Mouse (Mus musculus) liver, adult 2 months (tissue): ENCODE data around the gene Tpra1. TPM values are rescaled to one million over a fixed set of nuclear protein-coding genes. Genes with fewer than 3 reads are reported as not detected.

Source experiments
- DNase-seq: peaks from one replicate; pipeline ENCODE4 v3.0.0-alpha.2; 2011; ENCODE audit warnings: low read depth, low spot score; ENCODE audit errors: extremely low read depth
- H3K27ac ChIP-seq: fragments of 200-500 bp; replicated peaks from 2 replicates; pipeline ENCODE4 v1.5.1; 2012; ENCODE audit warnings: low read depth, mild to moderate bottlenecking, control low read depth, inconsistent platforms, low read length; ENCODE audit not compliant: insufficient read depth
- H3K27me3 ChIP-seq: fragments of 200-500 bp; 2 replicates; pipeline ENCODE4 v1.6.1; 2012; ENCODE audit warnings: mild to moderate bottlenecking, moderate library complexity, low read length, inconsistent platforms; ENCODE audit not compliant: control insufficient read depth, insufficient read depth
- H3K36me3 ChIP-seq: fragments of 200-500 bp; 2 replicates; pipeline ENCODE4 v1.6.1; 2012; ENCODE audit warnings: low read length, inconsistent platforms; ENCODE audit not compliant: control insufficient read depth, insufficient read depth
- H3K4me1 ChIP-seq: fragments of 200-500 bp; 2 replicates; pipeline ENCODE4 v1.6.1; 2011; ENCODE audit warnings: low read length; ENCODE audit not compliant: control insufficient read depth, insufficient read depth
- H3K4me3 ChIP-seq: fragments of 200-500 bp; 2 replicates; pipeline ENCODE4 v1.5.1; 2011; ENCODE audit warnings: low read depth, mild to moderate bottlenecking, control low read depth, low read length, moderate library complexity; ENCODE audit not compliant: insufficient read depth
- H3K79me2 ChIP-seq: fragments of 200-500 bp; 2 replicates; pipeline ENCODE4 v1.6.1; 2012; ENCODE audit warnings: inconsistent platforms, mild to moderate bottlenecking, low read length, moderate library complexity; ENCODE audit not compliant: control insufficient read depth, insufficient read depth
- H3K9ac ChIP-seq: fragments of 200-500 bp; 2 replicates; pipeline ENCODE4 v1.6.1; 2012; ENCODE audit warnings: low read depth, mild to moderate bottlenecking, control low read depth, inconsistent platforms, low read length
- CTCF ChIP-seq: fragments of 200-500 bp; IDR thresholded peaks from 2 replicates; pipeline ENCODE4 v1.5.1; 2011; ENCODE audit warnings: low read depth, low read length, control low read depth
- POLR2A ChIP-seq: fragments of 200-500 bp; IDR thresholded peaks from 2 replicates; pipeline ENCODE4 v1.6.1; 2011; ENCODE audit warnings: low read length, control low read depth; ENCODE audit not compliant: insufficient read depth; ENCODE audit errors: extremely low read depth
- WGBS: fragments of 180-500 bp; shearing (Covaris S2); methylation state at CpG from one replicate; pipeline ENCODE4 v1.1.7; 2018; 5-methylcytosine and 5-hydroxymethylcytosine counted together
- polyA plus RNA-seq: library from polyadenylated mRNA; depleted of rRNA; stranded (reverse); fragments of >200 nt; gene quantifications from 2 replicates; pipeline ENCODE4 v1.2.3, GENCODE M21; 2012
- total RNA-seq: library from RNA; depleted of rRNA; stranded (reverse); fragments of >200 nt; gene quantifications from 2 replicates; pipeline ENCODE4 v1.2.3, GENCODE M21; 2014

The Tpra1 gene
- total and polyA plus RNA-seq, 2 experiments, result 15.8 to 76.3 TPM

GRCm38 (mm10) chr6:88929451-88929850 is 27.4 kb downstream of the Tpra1 start:
- H3K27ac ChIP-seq, result no peak overlapping the region
- H3K4me1 ChIP-seq, result no peaks in the 10 kb centered on the region
- no peaks in the 10 kb centered on the region for H3K27me3 ChIP-seq
- H3K4me3 ChIP-seq, result no peak overlapping the region
- 86% methylated on average over 6 of the region's 6 CpGs for WGBS
- no peak for DNase-seq
- TF ChIP-seq CTCF (no peak), POLR2A (no peak)
- no peaks in the 10 kb centered on the region for H3K79me2 ChIP-seq
- H3K36me3 ChIP-seq, result no peaks in the 10 kb centered on the region
- H3K9ac ChIP-seq, result no peak overlapping the region

DNA sequence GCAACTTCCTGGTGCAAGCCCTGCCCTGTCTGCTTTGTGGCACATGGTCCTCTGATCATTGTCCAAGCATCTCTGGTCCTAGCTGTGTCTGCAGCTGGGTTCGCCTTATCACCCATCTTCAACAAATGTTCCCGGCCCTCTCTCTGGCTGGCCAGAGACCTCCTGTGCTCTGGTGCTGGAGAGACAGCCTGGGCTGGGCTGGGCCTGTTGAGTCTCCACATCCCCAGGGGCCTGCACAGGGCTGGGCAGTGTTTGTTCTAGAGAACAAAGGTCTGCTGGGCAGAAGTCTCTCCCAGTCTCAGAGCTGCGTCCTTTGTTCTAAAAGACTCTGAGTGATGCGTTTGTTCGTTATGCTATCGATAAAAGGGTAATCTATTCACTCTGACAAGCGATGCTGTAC is 28.0 kb downstream of the Tpra1 start:
- H3K79me2 ChIP-seq, result no peaks in the 10 kb centered on the region
- H3K4me3 ChIP-seq, result no peak overlapping the region
- H3K27me3 ChIP-seq, result no peaks in the 10 kb centered on the region
- no peak overlapping the region for H3K9ac ChIP-seq
- no peak for DNase-seq
- H3K36me3 ChIP-seq, result no peaks in the 10 kb centered on the region
- TF ChIP-seq CTCF (no peak), POLR2A (no peak)
- no peaks in the 10 kb centered on the region for H3K4me1 ChIP-seq
- no peak overlapping the region for H3K27ac ChIP-seq
- WGBS, result 85% methylated on average over 7 of the region's 7 CpGs

DNA sequence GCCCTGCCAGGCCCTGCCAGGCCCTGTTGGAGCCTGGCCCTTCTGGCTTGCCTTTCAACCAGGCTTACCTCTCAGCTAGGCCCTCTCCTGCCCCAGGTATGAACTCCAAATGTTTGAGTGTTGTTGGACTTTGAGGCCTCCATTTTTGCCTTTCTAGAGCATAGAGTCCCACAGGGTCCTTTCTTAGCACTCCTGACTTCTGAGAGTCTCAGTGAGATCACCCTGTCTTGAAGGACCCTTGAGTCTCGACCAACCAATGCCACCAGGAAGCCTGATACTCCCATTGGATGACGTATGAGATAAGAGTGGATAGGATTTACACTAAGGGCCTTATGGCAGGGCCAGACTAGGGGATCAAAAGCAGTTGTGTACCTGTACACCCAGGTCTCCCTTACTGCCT is 29.4 kb downstream of the Tpra1 start:
- WGBS, result 81% methylated on average over 2 of the region's 2 CpGs
- Histone ChIP-seq H3K27me3 (no peaks in the 10 kb centered on the region), H3K4me3 (no peak overlapping the region), H3K4me1 (no peaks in the 10 kb centered on the region), H3K36me3 (no peaks in the 10 kb centered on the region), H3K9ac (no peak overlapping the region), H3K27ac (no peak overlapping the region), H3K79me2 (no peaks in the 10 kb centered on the region)
- no peak for DNase-seq
- TF ChIP-seq CTCF (no peak), POLR2A (no peak)

GRCm38 (mm10) chr6:88934132-88934531 is 32.1 kb downstream of the Tpra1 start:
- 77% methylated on average over 4 of the region's 4 CpGs for WGBS
- no peak for DNase-seq
- Histone ChIP-seq H3K4me1 (no peaks in the 10 kb centered on the region), H3K27me3 (no peaks in the 10 kb centered on the region), H3K79me2 (no peaks in the 10 kb centered on the region), H3K4me3 (no peak overlapping the region), H3K36me3 (no peaks in the 10 kb centered on the region), H3K9ac (no peak overlapping the region), H3K27ac (no peak overlapping the region)
- TF ChIP-seq POLR2A (no peak), CTCF (no peak)

DNA sequence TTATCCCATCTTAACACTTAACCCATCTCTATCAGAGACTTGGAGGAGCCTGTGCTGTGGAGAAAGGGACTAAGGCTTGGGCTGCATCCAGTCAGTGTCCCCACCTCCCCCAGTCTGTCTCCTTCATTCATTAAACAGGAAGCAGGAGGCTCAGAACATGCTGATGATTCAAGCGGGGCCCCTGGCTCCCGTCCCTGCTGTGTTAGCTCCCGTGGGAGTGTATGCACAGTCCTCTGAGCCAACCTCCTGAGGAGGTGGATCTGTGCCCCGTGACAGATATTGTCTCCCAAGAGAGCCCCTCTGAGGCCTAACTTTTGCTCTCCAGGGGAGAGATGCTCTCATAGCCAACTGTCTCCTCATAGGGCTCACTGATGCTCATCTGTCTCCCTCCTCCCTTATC is 32.8 kb downstream of the Tpra1 start:
- no peaks in the 10 kb centered on the region for H3K4me1 ChIP-seq
- H3K79me2 ChIP-seq, result no peaks in the 10 kb centered on the region
- H3K27ac ChIP-seq, result no peak overlapping the region
- no peak overlapping the region for H3K9ac ChIP-seq
- 36% methylated on average over 4 of the region's 4 CpGs for WGBS
- no peaks in the 10 kb centered on the region for H3K27me3 ChIP-seq
- no peak overlapping the region for H3K4me3 ChIP-seq
- H3K36me3 ChIP-seq, result no peaks in the 10 kb centered on the region
- DNase-seq, result no peak
- TF ChIP-seq POLR2A (no peak), CTCF (no peak)

DNA sequence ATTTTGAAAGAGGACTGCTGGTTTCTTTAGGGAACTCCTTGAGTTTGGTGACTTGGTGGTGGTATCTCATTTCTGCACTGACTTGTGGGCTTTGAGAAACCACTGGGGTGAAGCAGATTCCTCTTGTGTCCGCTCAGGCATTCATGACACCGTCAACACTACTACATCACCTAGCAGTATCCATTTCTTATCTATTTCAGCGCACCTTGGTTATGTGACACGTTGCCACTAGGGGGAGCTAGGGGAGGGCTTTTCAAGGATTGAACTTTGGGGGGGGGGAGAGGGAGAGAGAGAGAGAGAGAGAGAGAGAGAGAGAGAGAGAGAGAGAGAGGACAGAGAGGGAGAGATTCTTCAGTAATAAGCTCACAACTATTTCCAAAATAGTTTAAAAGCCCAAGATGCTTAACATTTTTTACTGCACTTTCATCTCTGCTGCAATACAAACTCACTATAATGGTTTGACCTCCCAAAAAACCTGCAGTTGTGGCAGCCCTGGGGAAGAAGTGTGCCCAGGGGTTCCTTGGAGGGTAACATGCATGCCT is 33.8 kb downstream of the Tpra1 start:
- Histone ChIP-seq H3K36me3 (no peaks in the 10 kb centered on the region), H3K4me1 (no peaks in the 10 kb centered on the region), H3K4me3 (no peak overlapping the region), H3K9ac (no peak overlapping the region), H3K79me2 (no peaks in the 10 kb centered on the region), H3K27ac (no peak overlapping the region), H3K27me3 (no peaks in the 10 kb centered on the region)
- TF ChIP-seq POLR2A (no peak), CTCF (peak; percentile 39)
- WGBS, result 15% methylated on average over 4 of the region's 4 CpGs
- DNase-seq, result peak; percentile 23
